Mouse (Mus musculus): Measurements from ENCODE around the gene Pxk.

Pxk gene

GRCm38 (mm10) chr14:8145594-8146558 is 47.9 kb downstream of the Pxk start:
- DNase-seq (ENCODE audit: low read depth, low spot score): no peak

DNA sequence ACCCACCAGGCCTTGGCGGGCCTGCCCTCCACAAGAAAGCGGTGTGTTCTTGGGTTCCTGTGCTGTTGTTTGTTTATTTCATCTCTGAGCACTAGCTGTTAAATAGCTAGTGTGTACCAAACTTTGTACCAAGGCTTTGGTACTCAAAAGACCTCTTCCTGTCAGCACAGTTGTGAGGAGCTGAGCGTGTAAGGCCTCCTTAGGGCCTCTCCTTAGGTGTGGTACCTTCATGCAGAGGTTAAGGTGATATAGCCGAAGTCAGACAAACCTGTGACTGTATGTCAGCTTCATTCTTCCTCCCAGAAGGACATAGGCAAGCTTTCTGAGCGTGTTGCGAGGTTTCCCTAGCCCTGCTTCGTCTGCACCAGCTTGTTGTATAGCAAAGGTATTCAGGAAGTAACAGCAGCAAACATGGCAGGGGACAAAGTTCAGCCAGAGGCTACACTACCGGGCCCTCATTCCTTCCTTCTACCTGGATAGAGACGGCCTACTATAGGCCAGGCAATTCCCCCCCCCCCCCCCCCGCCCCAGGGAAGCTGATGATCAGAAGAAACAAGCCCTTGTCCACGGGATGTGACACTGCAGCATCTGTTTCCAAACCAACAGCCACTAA is 48.7 kb downstream of the Pxk start:
- no peak for DNase-seq (ENCODE audit: low read depth, low spot score)

- peak; percentile 60 for DNase-seq (ENCODE audit: low read depth, low spot score)
Observed at GRCm38 (mm10) chr14:8148842-8149241, 50.8 kb downstream of the Pxk start.

- DNase-seq (ENCODE audit: low read depth, low spot score): no peak
Observed at GRCm38 (mm10) chr14:8151757-8152156, 53.7 kb downstream of the Pxk start.

DNA sequence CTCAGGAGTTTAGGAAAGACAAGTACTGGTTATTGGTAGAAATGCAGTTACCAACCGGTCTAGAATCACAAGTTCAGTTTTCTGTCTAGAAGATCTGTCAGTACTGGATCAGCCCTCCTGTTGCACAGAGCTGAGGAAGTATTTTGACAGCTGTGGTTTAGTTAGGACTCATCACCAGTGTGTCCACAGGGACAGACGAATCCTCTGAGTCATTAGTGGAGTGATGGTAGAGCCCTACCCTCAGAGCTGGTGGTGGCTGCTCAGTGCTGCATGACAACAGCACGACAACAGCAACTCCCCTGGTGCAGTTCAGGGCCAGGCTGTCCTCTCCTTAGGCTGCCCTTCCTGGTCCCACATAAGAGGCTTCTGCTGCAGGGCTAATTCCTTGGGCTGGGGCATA is 56.1 kb downstream of the Pxk start:
- no peak for DNase-seq (ENCODE audit: low read depth, low spot score)

GRCm38 (mm10) chr14:8156947-8157346 is 58.9 kb downstream of the Pxk start:
- peak; percentile 42 for DNase-seq (ENCODE audit: low read depth, low spot score)

- DNase-seq (ENCODE audit: low read depth, low spot score): no peak
Observed at GRCm38 (mm10) chr14:8158721-8159120, 60.7 kb downstream of the Pxk start.

- no peak for DNase-seq (ENCODE audit: low read depth, low spot score)
Observed at GRCm38 (mm10) chr14:8159141-8159540, 61.1 kb downstream of the Pxk start.

- peak; percentile 43 for DNase-seq (ENCODE audit: low read depth, low spot score)
Observed at GRCm38 (mm10) chr14:8161777-8162176, 63.8 kb downstream of the Pxk start.

DNA sequence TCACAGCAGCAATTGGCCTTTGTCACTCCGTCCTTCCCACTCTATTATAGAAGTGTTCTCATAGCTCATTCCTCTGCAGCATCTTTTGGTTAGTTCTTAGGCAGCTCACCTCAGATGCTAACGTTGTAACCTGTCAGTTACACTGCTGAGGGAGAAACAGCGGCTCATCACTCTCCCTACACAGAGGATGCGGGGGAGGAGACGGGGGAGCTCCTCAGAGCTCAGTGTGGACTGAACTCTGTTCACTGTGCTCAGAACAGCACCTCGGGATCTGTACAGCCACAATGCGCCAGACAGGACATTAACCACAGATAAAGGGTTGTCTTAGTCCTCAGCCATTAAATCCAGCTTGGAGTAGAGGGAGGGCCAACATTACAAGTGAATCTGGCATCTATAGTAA is 66.5 kb downstream of the Pxk start:
- no peak for DNase-seq (ENCODE audit: low read depth, low spot score)

DNA sequence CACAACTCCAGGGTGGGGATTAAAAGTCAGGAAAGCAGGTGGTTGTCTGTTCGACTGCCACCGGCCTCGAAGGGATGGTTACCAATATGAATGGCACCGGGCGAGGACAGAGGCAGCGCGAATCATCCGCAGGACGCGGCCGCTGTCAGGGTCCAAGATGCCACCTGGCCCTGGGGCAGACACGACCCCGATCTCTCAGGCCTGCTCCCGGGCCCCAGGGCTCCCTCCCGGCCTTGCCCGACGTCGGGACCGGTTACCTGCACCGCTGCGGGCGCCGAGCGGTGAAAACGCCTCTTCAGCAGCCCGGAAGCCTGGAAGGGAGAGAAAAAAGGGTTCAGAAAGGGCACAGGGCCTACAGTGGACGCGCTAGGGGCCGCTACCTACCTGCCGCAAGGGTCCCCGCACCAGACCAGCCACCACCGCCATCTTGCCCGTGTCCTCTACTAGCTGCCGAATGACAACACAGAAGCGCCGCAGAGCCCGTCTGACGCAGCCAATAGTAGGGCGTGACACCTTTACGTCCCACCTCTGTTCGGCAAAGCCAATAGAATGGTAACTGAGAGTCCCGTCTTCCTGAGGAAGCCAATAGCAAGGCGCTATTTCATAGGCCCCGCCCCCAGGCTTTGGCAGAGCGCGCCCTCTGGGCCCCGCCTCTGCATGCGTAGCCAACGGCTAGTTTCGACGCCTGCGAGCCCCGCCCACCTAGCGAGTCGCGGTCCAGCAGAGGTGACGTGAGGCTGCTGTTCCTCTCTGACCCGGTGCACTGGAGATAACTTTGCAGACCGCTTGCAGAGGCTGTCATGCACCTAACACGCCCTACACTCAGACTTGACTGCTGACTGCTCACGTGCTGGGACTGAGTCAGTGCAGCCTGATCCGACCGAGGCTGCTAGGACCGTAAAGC is 74.7 kb downstream of the Pxk start, which contains the start of gene Pdhb:
Gene Pdhb, minus strand, starts transcription at position 519 of the 904 bp plus-strand sequence.
- peak; percentile 99 for DNase-seq (ENCODE audit: low read depth, low spot score)

DNA sequence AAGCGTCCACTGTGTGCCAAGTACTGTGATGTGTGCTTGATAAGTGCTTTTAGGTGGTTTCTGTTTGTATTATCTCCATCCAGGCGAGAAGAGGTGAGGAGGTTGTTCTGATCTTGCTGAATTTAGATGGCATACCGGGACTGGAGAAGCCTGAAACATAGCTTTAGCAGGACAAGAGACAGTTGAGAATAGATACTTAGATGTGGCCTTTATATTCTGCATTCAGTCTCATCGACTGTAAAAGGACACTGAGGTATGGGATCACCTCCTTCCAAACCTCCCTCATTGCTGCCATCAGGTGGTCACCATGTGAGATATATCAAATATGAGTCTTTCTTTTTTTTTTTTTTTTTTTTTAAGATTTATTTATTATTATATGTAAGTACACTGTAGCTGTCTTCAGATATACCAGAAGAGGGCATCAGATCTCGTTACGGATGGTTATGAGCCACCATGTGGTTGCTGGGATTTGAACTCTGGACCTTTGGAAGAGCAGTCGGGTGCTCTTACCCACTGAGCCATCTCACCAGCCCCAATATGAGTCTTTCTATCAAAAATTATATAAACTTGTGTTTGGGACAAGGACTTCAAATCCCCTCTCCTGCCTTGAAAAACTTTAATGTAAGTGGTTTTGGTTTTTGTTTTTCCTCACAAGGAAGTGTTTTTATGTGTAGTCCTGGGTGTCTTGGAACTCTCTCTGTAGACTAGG is 75.7 kb downstream of the Pxk start:
- DNase-seq (ENCODE audit: low read depth, low spot score): peak; percentile 41

DNA sequence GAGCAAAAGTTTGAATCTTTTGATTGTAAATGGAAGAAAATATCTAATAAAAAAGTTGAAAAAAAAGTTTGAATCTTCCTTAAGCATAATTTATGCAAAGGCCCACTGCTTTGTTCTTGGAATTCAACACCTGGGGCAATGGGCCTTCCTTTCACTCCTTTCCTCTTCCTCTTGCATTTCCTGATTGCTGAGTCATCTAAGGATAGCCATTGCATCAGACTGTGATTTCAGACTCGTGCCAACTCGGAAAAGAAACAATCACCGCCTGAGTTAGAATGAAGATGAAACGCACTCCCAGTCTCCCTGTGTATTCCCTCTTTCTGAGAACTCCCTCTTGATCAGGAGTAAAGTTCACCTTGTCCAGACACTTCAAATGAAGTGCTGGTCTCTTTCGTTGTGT is 76.6 kb downstream of the Pxk start:
- peak; percentile 84 for DNase-seq (ENCODE audit: low read depth, low spot score)

GRCm38 (mm10) chr14:8176251-8176650 is 78.2 kb downstream of the Pxk start:
- peak; percentile 59 for DNase-seq (ENCODE audit: low read depth, low spot score)

DNA sequence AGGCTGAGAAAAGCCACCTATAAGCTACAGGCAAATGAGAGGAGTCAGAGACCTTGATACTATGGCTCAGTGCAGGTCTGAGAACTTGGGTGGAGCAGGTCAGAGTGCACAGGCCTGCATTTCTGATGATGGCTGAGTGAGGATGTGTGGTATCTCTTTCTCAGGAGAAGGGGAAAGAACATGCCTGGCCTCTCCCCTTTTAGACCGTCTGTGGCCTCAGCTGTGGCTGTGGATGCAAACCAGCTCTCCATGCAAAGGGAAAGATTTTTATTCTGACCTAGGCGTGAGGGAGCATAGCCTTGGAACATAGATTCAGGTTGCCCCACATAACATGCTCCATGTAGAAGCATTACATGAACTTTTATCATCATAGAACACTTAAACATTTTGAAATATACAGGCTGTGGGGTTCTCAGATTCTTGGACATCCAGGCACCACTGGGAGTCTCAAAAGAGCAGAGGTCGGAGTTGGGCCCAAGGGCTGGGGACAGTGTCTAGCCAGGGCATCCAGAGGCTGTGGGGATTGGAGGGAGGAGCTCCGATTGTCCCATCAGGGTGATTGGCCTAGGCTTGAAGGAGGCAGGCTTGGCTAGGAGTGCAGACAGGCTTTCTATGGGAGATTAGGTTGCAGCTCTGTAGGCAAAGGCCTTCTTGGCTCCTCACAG is 82.5 kb downstream of the Pxk start:
- no peak for DNase-seq (ENCODE audit: low read depth, low spot score)

DNA sequence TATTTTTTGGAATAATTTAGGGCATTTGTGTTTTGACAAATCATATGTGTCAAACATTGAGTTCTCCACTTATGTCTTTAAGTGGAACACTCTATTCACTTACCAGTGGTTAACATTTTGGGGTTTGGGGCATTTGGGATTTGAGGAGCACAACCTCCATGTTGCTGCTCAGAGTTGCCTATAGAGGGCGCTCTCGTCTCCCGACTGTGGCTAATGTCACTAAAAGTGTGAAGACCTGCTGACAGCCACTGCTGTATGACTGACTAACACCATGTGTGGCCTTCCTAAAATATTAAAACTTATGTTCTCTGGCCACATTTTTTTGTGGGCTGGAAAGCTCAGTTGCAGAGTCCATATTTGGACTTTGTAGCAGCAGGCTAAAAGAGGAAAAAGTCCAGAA is 85.3 kb downstream of the Pxk start:
- peak; percentile 39 for DNase-seq (ENCODE audit: low read depth, low spot score)

DNA sequence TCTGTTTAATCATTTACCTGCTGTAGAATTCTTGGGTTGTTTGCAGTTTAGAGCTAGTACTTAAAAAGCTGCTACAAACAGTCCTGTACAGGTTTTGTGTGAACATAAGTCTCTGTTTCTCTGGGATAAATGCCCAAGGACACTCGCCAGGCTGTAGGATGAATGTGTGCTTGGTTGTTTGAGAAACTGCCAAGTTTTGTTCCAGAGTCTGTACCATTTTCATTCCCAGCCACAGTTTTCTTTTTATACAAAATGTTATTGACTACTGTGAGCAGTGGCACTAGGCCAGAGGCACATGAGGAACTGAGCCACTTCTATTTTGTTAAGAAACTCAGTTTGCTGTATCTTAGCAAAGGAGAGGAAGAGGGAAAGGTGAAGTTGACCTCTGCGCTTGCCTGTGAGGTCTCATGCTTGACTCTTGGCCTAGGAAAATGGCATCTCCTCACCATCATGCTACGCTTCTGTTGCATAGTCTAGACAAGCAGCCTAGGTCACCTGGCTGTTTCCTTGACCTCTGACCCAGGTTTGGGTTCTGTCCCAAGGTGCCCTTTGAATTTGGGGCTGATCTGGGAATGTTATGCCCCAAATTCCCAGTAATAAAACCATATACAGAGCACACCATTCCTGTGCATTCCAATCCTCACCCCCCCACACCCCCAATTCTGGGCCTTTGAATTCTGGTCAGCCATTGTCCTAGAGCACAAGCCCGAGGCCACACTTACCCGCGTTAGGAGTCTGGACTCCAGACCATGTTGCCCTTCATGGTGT is 88.5 kb downstream of the Pxk start:
- DNase-seq (ENCODE audit: low read depth, low spot score): no peak

DNA sequence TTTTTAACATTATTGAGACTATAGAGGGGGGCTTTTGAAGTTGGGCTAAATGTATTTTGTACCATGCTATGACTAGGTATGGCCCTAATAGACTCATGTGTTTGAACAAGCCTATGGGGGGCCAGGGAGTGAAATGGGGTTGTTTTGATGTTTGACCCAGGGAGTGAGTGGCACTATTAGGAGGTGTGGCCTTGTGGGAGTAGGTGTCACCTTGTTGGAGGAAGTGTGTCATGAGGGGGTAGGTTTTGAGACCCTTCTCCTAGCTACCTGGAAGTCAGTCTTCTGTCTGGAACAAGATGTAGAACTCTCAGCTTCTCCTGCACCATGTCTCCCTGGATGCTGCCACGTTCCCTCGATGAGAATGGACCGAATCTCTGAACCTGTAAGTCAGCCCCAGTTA is 92.5 kb downstream of the Pxk start:
- DNase-seq (ENCODE audit: low read depth, low spot score): no peak

GRCm38 (mm10) chr14:8191331-8191965 is 93.4 kb downstream of the Pxk start:
- DNase-seq (ENCODE audit: low read depth, low spot score): no peak
